Mouse (Mus musculus) E14TG2a.4 (cell line): ENCODE data around the gene Ube2m.

Experiments
- CTCF ChIP-seq: conservative IDR thresholded peaks from 2 replicates; pipeline ENCODE4 v1.5.1; 2014; ENCODE audit warnings: low read length
- NANOG ChIP-seq: IDR thresholded peaks from 2 replicates; pipeline ENCODE4 v1.6.1; 2014; ENCODE audit warnings: borderline replicate concordance, low read length, mixed read lengths
- POU5F1 ChIP-seq: IDR thresholded peaks from 2 replicates; pipeline ENCODE4 v1.6.1; 2014; ENCODE audit warnings: low read length, borderline replicate concordance

- TF ChIP-seq CTCF (no peak), POU5F1 (no peak), NANOG (no peak)
Measured at GRCm38 (mm10) chr7:13033451-13034147, 4.5 kb downstream of the Ube2m start.
